In genomic region chr19:10356845-10357503, GRCm38 (mm10) we compare ENCODE assay signal across 10 mouse cellular contexts. TPM values are rescaled to one million over a fixed set of nuclear protein-coding genes. Genes with fewer than 3 reads are reported as not detected.
DNase-seq lines count a peak whose midpoint lies in the region; ATAC-seq lines count a peak whose summit lies in the region.
"Had no signal": no experiment of that assay in that cellular context is flagged by ENCODE, and none has a peak within 500 bp of the region (broad histone marks: within the 10 kb centered on the region; RNA-seq: fewer than 3 reads in every experiment).

No protein-coding gene starts in this region.

- no peak overlapping the region for H3K4me3 ChIP-seq in hindbrain, embryonic 10.5 days
- H3K4me3 ChIP-seq in neural tube, embryonic 13.5 days = no peak overlapping the region

- peak; percentile 24 for DNase-seq in MN1 (ENCODE audit: low spot score)
- peak; percentile 62 to 69 for DNase-seq in adrenal gland, postnatal 36 days
- DNase-seq in hindbrain, embryonic 10.5 days (ENCODE audit: low spot score) = peak; percentile 61
- DNase-seq in cerebellum, adult 11 months = no peak
- DNase-seq in adipocyte (ENCODE audit: low spot score) = no peak
- DNase-seq in ovary, postnatal 36 days (ENCODE audit: low spot score) = no peak

- peak overlapping the region; percentile 77 for H3K27ac ChIP-seq in hindbrain, embryonic 10.5 days
- 0 out of 2 replicates have a peak overlapping the region, but pooled peaks have one; percentile 13 for H3K27ac ChIP-seq in neural tube, embryonic 13.5 days (replicated peaks)
- H3K27ac ChIP-seq: liver, embryonic 14.5 days; stomach, postnatal 0 days had no signal

- H3K4me1 ChIP-seq in hindbrain, embryonic 10.5 days (replicated peaks) = peaks cover 38% of the 10 kb centered on the region
- peaks cover 8% of the 10 kb centered on the region for H3K4me1 ChIP-seq in neural tube, embryonic 13.5 days (replicated peaks)

- H3K9me3 ChIP-seq in hindbrain, embryonic 10.5 days = no peaks in the 10 kb centered on the region
- H3K9me3 ChIP-seq in neural tube, embryonic 13.5 days = no peaks in the 10 kb centered on the region

- H3K9ac ChIP-seq in neural tube, embryonic 13.5 days = peak overlapping the region; percentile 17; the same call in 1 of the 2 replicates
- H3K9ac ChIP-seq: liver, embryonic 14.5 days had no signal

- peak; percentile 45; the same call in 1 of the 2 replicates for ATAC-seq in neural tube, embryonic 13.5 days (ENCODE audit: low read depth)

- no peak overlapping the region for H3K4me2 ChIP-seq in neural tube, embryonic 13.5 days

- H3K27me3 ChIP-seq in hindbrain, embryonic 10.5 days (ENCODE audit: insufficient read depth, poor library complexity, severe bottlenecking) = no peaks in the 10 kb centered on the region
- no peaks in the 10 kb centered on the region for H3K27me3 ChIP-seq in neural tube, embryonic 13.5 days

- H3K36me3 ChIP-seq in hindbrain, embryonic 10.5 days = no peaks in the 10 kb centered on the region
- no peaks in the 10 kb centered on the region for H3K36me3 ChIP-seq in neural tube, embryonic 13.5 days

- WGBS in hindbrain, embryonic 10.5 days = 8% methylated on average over 12 of the region's 12 CpGs
- 6% methylated on average over 12 of the region's 12 CpGs for WGBS in neural tube, embryonic 13.5 days

RNA-seq across cellular contexts. Expression of gene Syt7, which starts 31.9 kb away (rescaled TPM):
- 10 to 100 TPM; 17.7 to 29.8 TPM for total RNA-seq in adrenal gland, postnatal 36 days (2021)
- polyA plus RNA-seq in hindbrain, embryonic 10.5 days (2016; fragmentation: Nextera tagmentation; extraction: Ambion mirVana) = 0.98 and 1.5 TPM in 2 replicates
- polyA plus RNA-seq in neural tube, embryonic 13.5 days (2015; fragmentation: Nextera tagmentation; extraction: Ambion mirVana) = 9.6 and 10.7 TPM in 2 replicates
- total RNA-seq: neutrophil, adult 5-6 weeks had no signal

RNA-seq across cellular contexts. Expression of gene Dagla, which starts 52.3 kb away (rescaled TPM):
- 1 to 10 TPM; 4.0 to 5.6 TPM for total RNA-seq in adrenal gland, postnatal 36 days (2021)
- polyA plus RNA-seq in hindbrain, embryonic 10.5 days (2016; fragmentation: Nextera tagmentation; extraction: Ambion mirVana) = 2.1 and 3.4 TPM in 2 replicates
- polyA plus RNA-seq in neural tube, embryonic 13.5 days (2015; fragmentation: Nextera tagmentation; extraction: Ambion mirVana) = 6.3 and 6.4 TPM in 2 replicates
- total RNA-seq: neutrophil, adult 5-6 weeks had no signal

Comparison
In these comparisons a context has a peak if more than half of its experiments do, and no peak if none do; other contexts are left out.
1. DNase-seq: peak in MN1 (single experiment), adrenal gland, postnatal 36 days (2 of 2) and hindbrain, embryonic 10.5 days (single experiment); none in cerebellum, adult 11 months (single experiment), adipocyte (single experiment) and ovary, postnatal 36 days (single experiment).